Mouse (Mus musculus): ENCODE results near the gene Olfr1256.

Gene Olfr1256

GRCm38 (mm10) chr2:89841455-89841854 lies at the start of gene Olfr1256:
Olfr1256 (minus strand) TSS chr2:89841555.
- no peak for DNase-seq (ENCODE audit: low read depth in 1 of 2, low spot score in 2 of 2)

- DNase-seq (ENCODE audit: low read depth in 1 of 2, low spot score in 2 of 2) = no peak
Observed at GRCm38 (mm10) chr2:89878137-89878536, 36.8 kb upstream of the Olfr1256 start, which contains the start of gene Olfr1257. Olfr1257 (plus strand) TSS chr2:89878437.

GRCm38 (mm10) chr2:89849230-89849629 lies 7.9 kb upstream of the Olfr1256 start:
- DNase-seq (ENCODE audit: low read depth in 1 of 2, low spot score in 2 of 2) = no peak

GRCm38 (mm10) chr2:89848105-89848504 lies 6.8 kb upstream of the Olfr1256 start, which contains the start of gene Olfr48:
Olfr48 (minus strand) TSS chr2:89848205.
- DNase-seq (ENCODE audit: low read depth in 1 of 2, low spot score in 2 of 2) = no peak

GRCm38 (mm10) chr2:89820216-89820615 lies 21.1 kb downstream of the Olfr1256 start:
- no peak for DNase-seq (ENCODE audit: low read depth in 1 of 2, low spot score in 2 of 2)

GRCm38 (mm10) chr2:89811751-89812150 lies 29.6 kb downstream of the Olfr1256 start, which contains the start of gene Olfr1255:
Olfr1255 (plus strand) TSS chr2:89812051.
- no peak for DNase-seq (ENCODE audit: low read depth in 1 of 2, low spot score in 2 of 2)

GRCm38 (mm10) chr2:89810751-89811150 lies 30.6 kb downstream of the Olfr1256 start:
- no peak for DNase-seq (ENCODE audit: low read depth in 1 of 2, low spot score in 2 of 2)

- DNase-seq (ENCODE audit: low read depth in 1 of 2, low spot score in 2 of 2) = no peak
Observed at GRCm38 (mm10) chr2:89799583-89799982, 41.8 kb downstream of the Olfr1256 start.

- no peak for DNase-seq (ENCODE audit: low read depth in 1 of 2, low spot score in 2 of 2)
Observed at GRCm38 (mm10) chr2:89793519-89793918, 47.8 kb downstream of the Olfr1256 start, which contains the start of gene Olfr1254. Olfr1254 (minus strand) TSS chr2:89793619.
